Mouse (Mus musculus): Measurements from ENCODE around the gene Golga4.

Gene Golga4

DNA sequence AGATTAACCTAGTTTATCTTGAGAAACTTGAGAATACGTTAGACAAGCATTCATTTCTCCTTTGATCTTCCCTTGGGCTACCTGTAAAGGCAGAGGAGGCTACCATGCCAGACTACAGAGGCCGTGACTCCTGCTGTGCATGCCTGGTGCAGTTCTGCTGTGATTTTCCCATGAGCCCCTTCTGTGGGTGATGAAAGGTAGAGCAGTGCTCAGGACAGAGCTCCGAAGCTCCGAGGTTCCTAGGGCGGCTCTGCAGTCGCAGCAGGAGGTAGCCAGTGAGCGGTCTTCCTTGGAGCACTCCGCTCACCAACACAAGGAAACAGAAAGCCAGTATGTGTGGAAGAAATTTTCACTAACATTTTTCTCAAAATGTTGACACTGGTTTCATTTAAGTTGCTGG lies 15.6 kb downstream of the Golga4 start:
- DNase-seq (ENCODE audit: low spot score in 2 of 2) = no peak

DNA sequence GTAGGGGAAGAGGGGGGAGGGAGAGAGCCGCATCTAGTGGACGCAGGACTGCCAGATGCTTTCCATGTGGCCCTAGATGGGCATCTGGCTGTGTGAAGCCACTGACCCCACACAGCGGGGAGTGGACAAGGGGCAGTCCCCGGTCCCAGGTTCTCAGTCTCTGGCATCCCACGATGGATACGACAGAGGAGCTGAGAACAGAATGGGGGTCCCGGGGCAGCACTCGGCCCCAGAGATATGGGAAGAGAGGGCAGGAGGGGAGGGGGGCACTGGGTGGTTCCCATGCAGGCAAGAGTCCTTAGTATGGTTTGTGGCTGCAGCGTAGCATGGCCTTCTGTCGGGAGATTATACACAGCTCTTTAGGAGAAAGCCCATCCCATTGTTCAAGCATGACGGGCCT lies 17.7 kb downstream of the Golga4 start:
- DNase-seq (ENCODE audit: low spot score in 2 of 2) = no peak

GRCm38 (mm10) chr9:118527056-118527455 lies 21.0 kb downstream of the Golga4 start:
- no peak for DNase-seq (ENCODE audit: low spot score in 2 of 2)

GRCm38 (mm10) chr9:118529783-118530182 lies 23.7 kb downstream of the Golga4 start:
- DNase-seq (ENCODE audit: low spot score in 2 of 2) = no peak

DNA sequence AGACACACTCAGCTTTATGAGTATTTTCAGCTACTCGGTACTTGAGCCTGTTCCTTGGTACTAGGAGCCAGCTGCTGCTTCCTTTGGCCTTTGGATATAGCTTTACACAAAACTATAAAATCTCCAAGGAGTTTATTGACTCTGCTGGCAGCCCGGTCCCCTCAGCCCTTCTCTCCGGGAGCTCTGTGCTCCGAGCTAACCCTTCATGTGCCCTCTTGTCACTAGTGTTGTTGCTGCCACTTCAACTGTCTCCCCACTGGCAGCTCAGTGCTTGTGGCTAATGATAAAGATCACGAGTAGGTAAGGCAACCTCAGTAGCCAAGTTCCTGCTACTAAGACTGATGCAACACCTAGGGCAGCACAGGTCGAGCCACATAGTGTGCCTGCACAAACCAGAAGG lies 24.6 kb downstream of the Golga4 start:
- no peak for DNase-seq (ENCODE audit: low spot score in 2 of 2)

DNA sequence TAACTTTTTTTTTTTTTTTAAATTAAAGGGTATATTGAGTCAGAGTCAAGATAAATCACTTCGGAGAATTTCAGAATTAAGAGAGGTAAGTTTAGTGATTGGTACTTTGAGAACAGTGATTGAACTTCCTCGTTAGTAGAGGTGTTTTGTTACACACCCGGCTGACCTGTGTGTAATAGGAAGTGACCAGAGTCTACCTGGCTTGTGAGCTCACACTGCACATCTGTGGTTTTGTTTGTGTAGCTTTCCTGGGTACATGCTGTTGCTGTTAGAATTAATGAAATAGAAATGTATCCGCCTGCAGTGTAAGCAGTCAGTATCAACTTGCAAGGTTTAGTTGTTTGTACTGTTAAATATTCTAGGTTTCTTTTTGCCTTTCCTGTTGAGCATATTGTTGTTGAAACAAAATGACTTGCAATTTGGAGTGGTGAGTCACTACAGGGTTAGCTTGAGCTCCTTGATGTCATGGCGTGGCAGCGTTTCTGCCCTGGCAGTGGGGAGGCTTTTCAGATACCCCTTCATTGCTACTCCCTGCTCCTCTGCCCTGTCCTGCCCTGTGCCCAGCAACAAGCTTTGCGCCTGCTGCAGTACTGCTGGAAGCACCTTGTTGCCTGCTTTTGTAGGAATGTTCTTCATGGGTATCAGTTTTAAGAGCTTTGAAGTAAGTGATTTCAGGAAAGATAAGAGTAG lies 26.6 kb downstream of the Golga4 start:
- DNase-seq (ENCODE audit: low spot score in 2 of 2) = no peak

- DNase-seq (ENCODE audit: low spot score in 2 of 2) = no peak
Measured at GRCm38 (mm10) chr9:118536946-118537345, 30.9 kb downstream of the Golga4 start.

DNA sequence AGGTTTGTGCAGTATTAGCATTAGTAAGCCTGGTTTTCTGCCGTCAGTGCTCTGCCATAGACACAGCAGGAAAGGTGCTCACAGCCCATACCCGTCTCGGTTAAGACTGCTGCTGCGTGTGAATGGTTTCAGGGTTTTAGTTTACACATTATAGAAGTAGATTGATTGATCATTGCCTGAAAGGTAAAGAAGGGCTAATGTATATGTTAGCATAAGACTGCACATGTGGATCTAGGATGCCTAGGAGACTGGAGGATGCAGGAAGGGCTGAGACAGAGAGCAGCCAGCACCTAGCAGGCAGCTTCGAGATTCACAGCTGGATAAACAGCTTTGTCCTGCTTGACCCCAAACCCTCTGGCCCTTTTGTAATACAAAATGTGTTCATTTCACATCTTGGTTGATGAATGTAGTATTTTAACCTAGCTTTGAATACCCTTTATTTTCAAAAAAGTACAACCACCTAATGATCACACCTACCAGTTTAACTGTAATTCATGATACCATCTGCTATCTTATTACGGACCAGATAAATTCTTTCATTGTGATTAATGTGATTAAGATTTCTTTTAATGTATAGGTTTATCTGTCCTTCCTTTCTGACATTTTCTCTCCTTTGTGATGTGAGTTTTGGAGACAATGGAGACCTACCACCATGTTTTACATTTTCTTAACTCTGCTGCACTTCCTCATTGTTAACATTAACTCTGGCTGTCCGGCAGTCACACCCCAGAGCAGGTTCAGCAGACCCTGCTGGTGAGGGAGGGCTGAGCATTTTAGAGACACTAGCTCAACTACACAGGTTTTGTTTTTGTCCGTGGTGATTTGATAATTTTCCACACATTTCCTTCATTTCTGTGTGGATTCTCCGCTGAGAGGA lies 31.6 kb downstream of the Golga4 start:
- no peak for DNase-seq (ENCODE audit: low spot score in 2 of 2)

GRCm38 (mm10) chr9:118541851-118542250 lies 35.8 kb downstream of the Golga4 start:
- no peak for DNase-seq (ENCODE audit: low spot score in 2 of 2)

GRCm38 (mm10) chr9:118545146-118545545 lies 39.1 kb downstream of the Golga4 start:
- no peak for DNase-seq (ENCODE audit: low spot score in 2 of 2)

DNA sequence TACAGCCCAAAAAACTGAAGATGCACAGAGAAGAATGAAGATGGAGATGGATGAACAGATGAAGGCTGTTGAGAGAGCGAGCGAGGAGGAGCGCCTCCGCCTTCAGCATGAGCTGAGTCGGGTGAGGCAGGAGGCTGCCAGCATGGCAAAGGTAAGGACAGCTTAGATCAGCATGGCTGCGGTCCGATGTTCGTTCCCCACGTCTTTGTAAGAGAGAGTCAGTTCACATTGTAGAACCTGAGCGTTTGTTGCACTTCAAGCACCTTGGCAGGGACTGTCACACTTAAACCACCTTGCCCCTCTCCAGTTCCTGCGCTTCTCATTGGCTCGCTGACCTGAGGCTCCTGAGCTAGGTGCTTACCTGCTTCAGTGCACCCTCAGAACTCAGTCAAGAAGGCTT lies 42.6 kb downstream of the Golga4 start:
- no peak for DNase-seq (ENCODE audit: low spot score in 2 of 2)

- DNase-seq (ENCODE audit: low spot score in 2 of 2) = peak; percentile 57 to 68
Measured at GRCm38 (mm10) chr9:118556951-118557780, 51.1 kb downstream of the Golga4 start.

GRCm38 (mm10) chr9:118563356-118563755 lies 57.3 kb downstream of the Golga4 start:
- DNase-seq (ENCODE audit: low spot score in 2 of 2) = no peak

DNA sequence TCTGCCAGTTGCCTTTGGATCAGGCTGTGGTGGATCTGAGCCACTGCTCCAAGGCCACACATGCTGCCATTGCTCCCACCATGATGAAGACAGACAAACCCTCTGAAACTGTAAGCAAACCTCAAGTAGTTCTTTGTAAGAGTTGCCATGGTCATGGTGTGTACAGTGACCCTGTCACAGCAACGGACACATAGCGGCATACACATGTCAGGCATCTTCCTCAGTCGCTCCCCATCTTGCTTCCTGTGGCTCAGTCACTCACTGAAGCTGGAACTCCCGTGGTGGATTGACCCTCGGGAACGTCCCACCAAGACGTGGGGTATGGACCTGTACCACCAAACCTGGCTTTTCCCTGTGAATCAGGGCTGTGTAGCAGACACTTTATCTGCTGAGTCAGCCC lies 57.8 kb downstream of the Golga4 start:
- no peak for DNase-seq (ENCODE audit: low spot score in 2 of 2)

DNA sequence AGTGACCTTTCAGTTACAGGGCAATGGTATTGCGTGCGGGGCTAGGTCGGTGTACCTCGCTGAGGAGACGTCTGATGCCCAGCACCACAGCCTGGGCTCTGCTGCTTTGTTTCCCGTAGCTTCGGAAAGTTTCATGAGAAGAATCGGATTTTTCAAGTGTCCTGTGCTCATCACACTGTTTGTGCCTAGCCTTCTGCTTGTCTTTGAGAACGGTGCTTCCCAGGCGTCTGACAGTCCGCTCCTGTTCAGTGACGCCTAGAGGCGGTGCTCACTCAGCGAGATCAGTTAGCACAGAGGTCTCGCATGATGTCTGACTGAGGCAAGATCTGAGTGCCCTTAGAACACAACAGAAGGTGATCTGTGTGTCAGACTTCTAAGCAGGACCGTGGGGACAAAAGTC lies 58.6 kb downstream of the Golga4 start:
- no peak for DNase-seq (ENCODE audit: low spot score in 2 of 2)

- DNase-seq (ENCODE audit: low spot score in 2 of 2) = no peak
Measured at GRCm38 (mm10) chr9:118569328-118569727, 63.3 kb downstream of the Golga4 start.

- DNase-seq (ENCODE audit: low spot score in 2 of 2) = no peak
Measured at GRCm38 (mm10) chr9:118570865-118571264, 64.8 kb downstream of the Golga4 start.

GRCm38 (mm10) chr9:118571701-118572100 lies 65.6 kb downstream of the Golga4 start:
- DNase-seq (ENCODE audit: low spot score in 2 of 2) = peak in 1 of 2 experiments; percentile 18

GRCm38 (mm10) chr9:118574911-118575310 lies 68.8 kb downstream of the Golga4 start:
- no peak for DNase-seq (ENCODE audit: low spot score in 2 of 2)

DNA sequence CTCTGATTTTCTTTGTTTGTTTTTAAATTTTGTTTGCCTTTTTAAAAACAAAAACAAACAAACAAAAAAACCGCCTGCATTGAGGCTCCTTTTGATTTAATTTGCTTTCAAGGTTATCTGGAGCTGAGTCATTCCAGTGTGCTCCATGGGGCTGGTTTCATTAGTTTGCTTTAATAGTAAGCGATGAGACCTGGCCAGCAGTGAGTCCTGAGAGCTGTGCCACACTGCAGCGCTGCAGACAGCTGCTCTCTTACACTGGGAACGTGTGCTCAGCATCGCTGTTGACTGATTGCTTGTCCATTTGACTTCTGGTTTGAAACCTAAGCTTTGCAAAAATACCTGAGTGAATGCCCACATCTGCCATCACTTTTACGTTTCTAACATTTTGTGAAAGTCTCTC lies 74.3 kb downstream of the Golga4 start:
- DNase-seq (ENCODE audit: low spot score in 2 of 2) = no peak

- no peak for DNase-seq (ENCODE audit: low spot score in 2 of 2)
Measured at GRCm38 (mm10) chr9:118582757-118583156, 76.7 kb downstream of the Golga4 start.

GRCm38 (mm10) chr9:118584838-118585237 lies 78.8 kb downstream of the Golga4 start:
- no peak for DNase-seq (ENCODE audit: low spot score in 2 of 2)
